Mouse (Mus musculus): ENCODE measurements around the gene Pcgf2.
"Not testable (repeated sequence)": the region's sequence is repeated elsewhere in the genome, so short reads cannot be mapped to it uniquely, and the experiment has no call there.

Gene Pcgf2

DNA sequence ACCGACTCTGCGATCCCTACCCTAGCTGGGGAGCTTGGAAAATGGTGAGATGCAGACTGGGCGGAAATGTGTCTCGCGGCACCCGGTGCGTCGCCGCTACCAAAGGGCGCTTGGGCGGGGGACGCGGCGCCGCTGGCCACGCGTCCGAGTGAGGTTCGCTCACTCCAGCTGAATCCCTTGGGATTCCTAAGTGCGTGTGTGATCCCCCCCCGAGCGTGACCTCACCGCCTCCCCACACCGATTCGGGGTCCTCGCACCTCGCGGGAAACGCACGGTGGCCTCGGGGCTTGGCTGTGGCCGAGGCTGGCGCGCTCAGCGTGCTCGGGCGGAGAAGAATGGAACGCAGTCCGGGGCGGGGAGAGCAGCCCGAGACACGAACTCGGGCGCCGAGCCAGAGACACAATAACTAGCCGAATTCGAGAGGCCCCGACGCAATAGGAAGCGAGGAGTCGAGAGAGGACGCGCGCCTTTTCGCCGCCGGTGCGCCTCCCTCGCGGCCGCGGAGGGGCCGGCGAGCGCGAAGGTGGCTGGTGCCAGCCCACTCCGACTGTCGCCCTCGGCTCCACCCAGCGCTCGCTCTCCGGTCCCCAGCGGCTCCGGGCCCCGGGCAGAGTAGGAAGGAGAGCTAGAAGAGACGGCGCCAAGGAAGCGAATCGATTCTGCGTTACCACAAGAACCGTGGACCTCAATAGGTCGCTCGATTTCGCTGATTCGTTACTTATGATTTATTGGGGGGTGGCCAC, at the start of gene Pcgf2:
TSS of gene Pcgf2 (minus strand) at position 495 of the 743 bp plus-strand sequence.
- peak; percentile 78 for DNase-seq

DNA sequence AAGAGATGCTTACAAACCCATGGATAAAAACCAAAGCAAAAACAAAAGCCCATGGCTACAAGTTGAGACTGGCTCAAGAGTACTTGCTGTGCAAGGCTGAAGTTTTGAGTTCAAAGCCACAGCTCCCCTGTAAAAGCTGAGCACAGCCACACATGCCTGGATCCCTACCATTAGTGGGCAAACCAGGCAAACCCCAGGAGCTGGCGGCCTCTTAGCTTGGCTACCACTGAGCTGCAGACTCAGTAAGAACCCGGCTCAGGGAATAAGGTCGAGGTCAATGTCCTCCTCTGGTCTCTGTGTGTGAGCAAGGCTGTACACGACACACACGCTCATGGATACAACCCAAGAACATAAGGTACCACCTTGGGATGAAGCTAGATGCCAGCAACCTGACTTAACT, 48.2 kb upstream of the Pcgf2 start:
- DNase-seq: no peak

DNA sequence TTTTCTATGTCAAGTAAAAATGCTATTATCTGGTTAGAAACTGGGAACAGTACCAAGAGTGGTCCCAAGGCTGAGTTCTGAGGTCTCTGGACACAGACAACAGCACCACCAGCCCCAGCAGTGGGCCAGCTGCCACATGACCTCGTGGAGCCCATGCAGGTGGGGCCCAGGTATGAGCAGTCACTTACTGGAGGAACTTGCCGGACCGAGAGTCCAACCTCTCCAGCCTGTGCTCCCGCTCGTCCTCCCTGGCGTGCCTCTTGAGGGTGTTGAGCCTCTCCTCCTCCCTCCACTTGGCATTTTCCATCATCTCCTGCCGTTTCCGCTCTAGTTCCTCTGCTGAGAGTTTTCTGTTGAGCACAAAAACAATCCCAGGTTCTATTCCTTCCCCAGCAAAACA, 47.5 kb upstream of the Pcgf2 start:
- DNase-seq: no peak

GRCm38 (mm10) chr11:97745331-97745721, 45.0 kb upstream of the Pcgf2 start:
- DNase-seq: no peak

- DNase-seq: peak; percentile 98
Measured at GRCm38 (mm10) chr11:97744718-97745330, 44.5 kb upstream of the Pcgf2 start.

GRCm38 (mm10) chr11:97744063-97744717, 43.9 kb upstream of the Pcgf2 start, which contains the start of gene Pip4k2b:
TSS of gene Pip4k2b (minus strand) at chr11:97744704.
- DNase-seq: peak; percentile 61

DNA sequence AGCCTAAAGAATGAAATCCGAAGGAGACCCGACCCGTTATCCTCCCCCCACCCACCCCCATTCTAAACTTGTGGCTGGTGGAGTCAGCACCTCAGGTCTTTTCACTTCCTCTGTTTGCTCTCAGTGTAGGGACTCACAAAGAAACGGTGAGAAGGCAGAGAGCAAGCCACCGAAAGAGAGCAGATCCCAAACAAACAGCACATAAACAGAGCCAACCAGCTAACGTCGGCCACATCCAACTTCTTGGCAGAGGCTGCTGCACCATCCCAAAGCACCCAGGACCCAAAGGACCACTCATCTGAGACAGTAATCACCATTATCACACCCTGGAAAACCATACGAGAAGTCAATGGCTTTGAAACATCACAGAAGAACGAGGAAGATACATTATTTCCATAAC, 43.1 kb upstream of the Pcgf2 start:
- DNase-seq: no peak

DNA sequence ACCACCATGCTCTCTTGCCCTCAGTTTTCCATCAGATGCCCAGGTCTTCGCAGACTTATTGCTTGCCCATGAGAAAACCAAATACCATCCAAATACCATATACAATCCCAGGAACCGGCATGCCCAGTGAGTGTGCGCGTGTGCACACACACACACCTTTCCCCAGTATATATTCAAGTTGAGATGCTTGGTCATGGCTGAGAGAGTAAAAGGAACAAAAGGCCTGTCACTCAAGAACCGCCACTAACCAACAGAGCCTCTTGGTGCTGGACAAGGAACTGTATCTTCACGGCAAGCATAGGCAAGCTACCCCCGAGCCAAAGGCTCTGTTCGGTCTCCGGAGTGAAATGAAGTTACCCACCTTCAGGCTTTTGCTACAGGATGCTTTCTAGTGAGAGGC, 42.3 kb upstream of the Pcgf2 start:
- DNase-seq: no peak

- no peak for DNase-seq
Measured at GRCm38 (mm10) chr11:97742157-97742556, 41.9 kb upstream of the Pcgf2 start.

DNA sequence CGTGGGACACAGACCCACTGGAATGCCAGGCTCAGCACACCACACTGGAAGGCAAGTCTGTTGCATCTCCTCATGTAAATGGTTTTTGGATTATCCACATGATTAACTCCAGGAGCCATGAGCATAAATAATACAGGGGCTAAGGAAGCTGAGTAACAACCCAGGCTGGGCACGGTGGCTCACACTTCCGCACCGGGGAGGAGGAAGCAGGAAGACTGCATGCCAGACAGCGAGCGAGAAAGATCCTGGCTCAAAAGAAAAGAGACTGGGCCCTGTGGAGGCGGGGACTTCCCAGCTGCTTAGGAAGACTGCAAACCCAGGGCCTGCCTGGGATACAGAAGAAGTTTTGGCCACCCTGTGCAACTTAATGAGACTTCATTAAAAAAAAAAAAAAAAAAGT, 39.9 kb upstream of the Pcgf2 start:
- DNase-seq: peak; percentile 36

GRCm38 (mm10) chr11:97739155-97739554, 38.9 kb upstream of the Pcgf2 start:
- no peak for DNase-seq

- no peak for DNase-seq
Measured at GRCm38 (mm10) chr11:97738703-97739102, 38.4 kb upstream of the Pcgf2 start.

DNA sequence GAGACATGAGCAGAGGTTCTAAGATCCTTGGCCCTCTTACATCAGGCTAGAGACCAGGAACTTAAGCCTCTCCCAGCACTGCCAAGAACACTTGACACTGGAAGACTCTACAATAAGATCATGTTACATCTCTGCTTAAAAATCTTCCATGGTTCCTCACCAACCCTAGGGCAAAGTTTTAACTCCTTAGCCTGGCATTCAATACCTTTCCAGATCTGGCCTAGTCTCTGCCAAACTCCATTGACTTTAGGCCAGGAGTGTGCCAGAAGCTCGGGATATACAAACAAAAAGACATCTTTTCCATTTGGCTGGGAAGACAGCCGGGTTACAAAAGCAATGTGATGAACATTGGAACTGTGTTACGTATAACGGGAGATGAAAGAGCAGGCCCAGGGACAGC, 37.3 kb upstream of the Pcgf2 start:
- no peak for DNase-seq

- DNase-seq: no peak
Measured at GRCm38 (mm10) chr11:97736645-97737044, 36.3 kb upstream of the Pcgf2 start.

- not testable (repeated sequence) for DNase-seq
Measured at GRCm38 (mm10) chr11:97734810-97735209, 34.5 kb upstream of the Pcgf2 start.

DNA sequence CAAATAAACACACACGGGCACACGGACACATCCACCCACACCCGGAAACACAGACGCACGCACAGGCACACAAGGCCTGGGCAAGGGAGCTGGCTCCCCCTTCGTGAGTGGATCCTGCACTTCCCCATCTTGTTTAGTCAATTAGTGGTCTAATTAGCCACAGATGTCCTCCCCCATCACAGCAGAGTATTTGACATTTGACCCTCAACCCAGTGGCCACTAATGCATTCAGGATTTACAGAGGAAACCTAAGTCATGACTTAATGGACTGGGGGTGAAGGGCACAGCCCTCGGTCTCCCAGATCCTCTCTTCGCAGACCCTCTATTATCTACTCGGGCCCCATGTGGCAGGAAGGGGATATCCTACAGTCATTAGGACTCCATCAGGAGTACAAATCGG, 33.4 kb upstream of the Pcgf2 start:
- no peak for DNase-seq

DNA sequence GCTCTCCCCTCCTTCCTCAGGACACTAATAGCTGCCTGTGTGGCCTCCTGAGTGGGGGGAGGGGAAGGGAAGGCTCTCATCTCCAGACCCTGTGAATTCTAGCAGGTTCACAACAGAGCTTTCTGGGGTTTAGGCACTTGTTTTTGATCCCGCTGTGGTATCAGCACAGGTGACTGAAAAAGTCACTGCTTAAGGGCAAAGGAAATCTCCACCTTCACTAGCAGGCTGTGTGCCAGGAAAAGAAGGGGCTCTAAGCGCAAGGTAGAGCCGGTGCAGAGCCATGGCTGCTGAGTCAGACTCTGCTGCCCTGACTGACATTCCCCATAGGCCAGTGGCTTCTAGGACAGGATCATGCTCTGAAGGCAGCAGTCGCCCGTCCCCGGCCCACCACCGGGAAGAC, 28.4 kb upstream of the Pcgf2 start:
- no peak for DNase-seq

DNA sequence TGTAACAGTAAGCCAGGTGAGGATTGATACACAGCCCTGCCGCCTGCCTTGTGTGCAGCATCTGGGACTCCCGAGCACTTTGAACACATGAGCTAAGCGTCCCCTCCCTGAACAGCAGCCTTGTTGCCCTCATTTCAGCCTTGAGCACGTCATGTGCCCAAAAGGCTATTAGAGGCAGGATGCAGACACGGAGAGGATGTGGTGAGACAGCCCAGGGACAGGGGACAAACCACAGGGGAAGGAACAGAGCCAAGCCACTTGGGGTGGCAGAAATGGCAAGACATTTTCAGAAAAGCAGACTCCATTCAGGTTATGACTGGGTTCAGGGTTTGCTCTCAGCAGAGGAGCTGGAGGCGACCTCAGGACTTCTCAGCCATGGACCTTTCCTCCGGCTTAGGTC, 28.0 kb upstream of the Pcgf2 start:
- DNase-seq: no peak

- DNase-seq: no peak
Measured at GRCm38 (mm10) chr11:97723709-97724108, 23.4 kb upstream of the Pcgf2 start.

GRCm38 (mm10) chr11:97721338-97721737, 21.0 kb upstream of the Pcgf2 start:
- DNase-seq: no peak

DNA sequence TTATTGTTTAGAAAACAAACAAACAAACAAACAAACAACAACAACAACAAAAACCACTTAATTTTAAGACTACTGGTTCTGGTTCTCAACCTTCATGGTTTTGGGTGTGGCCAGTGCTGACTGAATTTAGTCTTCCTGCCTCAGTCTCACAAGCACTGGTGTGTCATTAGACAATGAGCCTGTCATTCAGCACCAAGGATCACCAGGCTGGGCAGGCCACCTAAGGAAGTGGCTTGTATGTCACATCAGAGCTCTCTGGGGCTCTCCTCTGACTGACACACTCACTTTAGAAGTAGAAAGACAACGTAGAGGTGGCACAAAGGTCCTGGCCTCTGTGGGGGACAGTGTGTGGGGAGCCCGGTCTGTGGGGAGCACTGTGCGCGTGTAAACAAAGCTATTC, 18.7 kb upstream of the Pcgf2 start:
- DNase-seq: no peak

- no peak for DNase-seq
Measured at GRCm38 (mm10) chr11:97718281-97718860, 18.1 kb upstream of the Pcgf2 start.

GRCm38 (mm10) chr11:97717369-97718280, 17.3 kb upstream of the Pcgf2 start:
- DNase-seq: no peak

All from right cerebral cortex, postnatal 14 days (tissue).